Mouse (Mus musculus): ENCODE data around the gene Frmpd3.

Gene Frmpd3

DNA sequence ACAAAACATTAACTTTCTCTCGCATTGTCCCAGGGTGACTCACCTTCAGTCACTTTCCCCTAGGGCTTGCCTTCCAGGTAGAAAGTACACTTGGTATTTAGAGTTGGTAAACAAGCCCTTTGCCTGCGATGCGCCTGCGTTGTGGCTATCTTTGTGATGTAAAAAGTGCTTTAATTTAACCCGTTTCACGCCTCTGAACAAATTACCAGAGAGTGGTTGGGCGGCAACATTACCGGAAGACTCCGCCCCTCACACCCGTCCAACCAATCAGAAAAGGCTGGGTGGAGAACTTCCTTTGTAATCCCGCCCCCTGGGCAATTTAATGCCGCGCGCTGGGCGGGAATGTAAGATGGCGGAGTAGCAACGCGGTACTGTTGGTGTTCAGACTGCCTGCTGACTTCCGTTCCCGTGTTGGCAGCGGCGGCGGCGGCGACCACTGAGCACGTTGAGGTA is 114.2 kb downstream of the Frmpd3 start, which contains the start of gene Prps1:
Prps1 (plus strand) TSS at position 335 of the 453 bp plus-strand sequence.
- peak; percentile 92 for DNase-seq (ENCODE audit: low spot score in 2 of 2)

DNA sequence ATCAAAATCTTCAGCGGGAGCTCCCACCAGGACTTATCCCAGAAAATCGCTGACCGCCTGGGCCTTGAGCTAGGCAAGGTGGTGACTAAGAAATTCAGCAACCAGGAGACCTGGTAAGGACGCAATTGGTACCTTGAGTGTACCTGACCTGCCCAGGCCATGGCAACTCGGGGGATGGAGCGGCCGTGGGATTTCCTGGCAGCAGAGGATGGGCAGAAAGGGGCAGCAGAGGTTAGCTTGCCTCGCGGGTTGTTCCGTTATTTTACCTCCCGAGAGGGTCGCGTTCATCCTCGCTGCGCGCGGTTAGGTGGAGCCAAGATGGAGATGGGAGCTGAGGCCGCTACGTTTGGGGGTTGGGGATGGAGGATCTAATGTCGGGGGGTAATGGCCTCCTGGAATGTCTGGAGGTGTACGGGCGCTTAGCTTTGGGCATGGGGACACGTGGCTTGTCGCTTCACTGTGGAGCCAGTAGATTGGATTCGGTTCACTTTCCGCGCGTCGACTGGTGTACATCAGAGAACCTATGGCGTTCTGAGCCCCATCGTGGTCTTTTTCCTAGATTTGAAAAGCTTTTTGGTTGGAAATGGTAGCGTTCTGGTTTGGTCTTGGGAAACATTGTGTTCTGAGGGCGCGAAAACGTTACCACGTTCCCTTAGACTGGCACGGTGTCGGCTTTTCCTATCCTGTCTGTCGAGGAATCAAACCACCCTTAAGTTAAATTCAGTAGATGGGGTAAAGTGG is 114.9 kb downstream of the Frmpd3 start:
- DNase-seq (ENCODE audit: low spot score in 2 of 2) = peak; percentile 35 to 40

DNA sequence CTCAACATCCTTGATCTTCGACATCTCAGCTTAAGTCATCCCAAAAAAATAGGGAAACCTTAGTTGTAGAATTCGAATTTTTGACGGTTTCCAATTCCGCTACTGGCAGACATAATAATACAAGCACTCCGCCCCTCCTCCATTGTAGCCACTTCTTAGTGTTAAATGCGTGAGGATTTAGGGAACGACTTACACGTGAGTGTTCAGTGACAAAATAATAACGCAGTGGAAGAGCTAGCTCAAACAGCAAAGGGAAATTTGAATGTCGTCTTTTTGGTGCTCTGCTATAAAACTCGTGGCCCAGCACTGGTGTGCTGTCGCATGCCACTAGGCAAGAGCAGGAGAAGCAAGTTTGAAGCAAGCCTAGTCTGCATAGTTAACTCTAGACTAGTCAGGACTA is 115.4 kb downstream of the Frmpd3 start:
- DNase-seq (ENCODE audit: low spot score in 2 of 2) = no peak

DNA sequence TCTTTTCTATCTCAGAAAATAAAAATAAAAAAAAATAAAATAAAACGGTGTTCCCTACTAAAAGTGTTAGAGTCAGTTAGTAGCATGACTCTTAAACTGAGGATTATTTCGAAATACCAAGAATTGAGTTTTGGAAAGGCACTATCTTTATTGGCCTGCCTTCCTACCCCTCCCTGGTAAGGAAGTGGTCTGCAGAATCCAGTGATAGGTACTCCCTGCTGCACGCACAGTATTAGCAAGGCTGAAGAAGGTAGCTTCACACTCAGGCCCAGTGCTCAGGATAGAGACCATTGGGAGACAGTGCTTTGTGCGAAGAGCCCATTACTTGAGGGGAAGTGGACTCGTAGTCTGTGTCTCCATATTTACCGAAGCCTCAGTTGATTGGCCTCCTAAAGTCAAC is 136.2 kb downstream of the Frmpd3 start:
- no peak for DNase-seq (ENCODE audit: low spot score in 2 of 2)

DNA sequence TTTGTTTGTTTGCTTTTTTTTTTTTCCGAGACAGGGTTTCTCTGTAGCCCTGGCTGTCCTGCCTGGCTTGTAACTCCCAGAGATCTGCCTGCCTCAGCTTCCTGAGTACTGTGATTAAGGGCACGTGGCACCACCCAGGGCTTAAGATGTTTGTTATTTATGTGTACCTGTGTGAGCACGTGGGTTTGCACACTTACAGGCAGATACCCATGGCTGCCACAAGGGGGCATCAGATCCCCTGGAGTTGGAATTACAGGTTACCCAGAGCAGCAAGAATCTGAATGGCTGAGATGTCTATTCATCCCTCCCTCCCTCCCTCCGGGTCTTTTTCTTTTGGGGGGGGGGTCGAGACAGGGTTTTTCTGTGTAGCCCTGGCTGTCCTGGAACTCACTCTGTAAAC is 137.1 kb downstream of the Frmpd3 start:
- no peak for DNase-seq (ENCODE audit: low spot score in 2 of 2)
